Mouse (Mus musculus): ENCODE results near the gene Pttg1ip. TPM values are rescaled to one million over a fixed set of nuclear protein-coding genes. Genes with fewer than 3 reads are reported as not detected.

The Pttg1ip gene
- total RNA-seq, 2 experiments from 2014 or later = 76.9 to 77.5 TPM

GRCm38 (mm10) chr10:77604111-77604510 is 22.6 kb downstream of the Pttg1ip start:
- H3K4me3 ChIP-seq = no peak overlapping the region
- DNase-seq (ENCODE audit: low spot score in 2 of 2) = no peak
- peak; percentile 70 for TF ChIP-seq CTCF (conservative IDR thresholded peaks at IDR 0.05)
- H3K27ac ChIP-seq = no peak overlapping the region

- DNase-seq (ENCODE audit: low spot score in 2 of 2) = no peak
- TF ChIP-seq CTCF (conservative IDR thresholded peaks at IDR 0.05) = no peak
- peak overlapping the region; percentile 99; the same call in 1 of the 2 replicates for H3K27ac ChIP-seq
- H3K4me3 ChIP-seq = no peak overlapping the region
These were observed 23.4 kb downstream of the Pttg1ip start for GRCm38 (mm10) chr10:77604958-77605357.

GRCm38 (mm10) chr10:77605368-77605767 is 23.8 kb downstream of the Pttg1ip start:
- Histone ChIP-seq H3K27ac (peak overlapping the region; percentile 99), H3K4me3 (peak overlapping the region; percentile 63; the same call in 1 of the 2 replicates)
- no peak for DNase-seq (ENCODE audit: low spot score in 2 of 2)
- TF ChIP-seq CTCF (conservative IDR thresholded peaks at IDR 0.05) = peak; percentile 72

- H3K27ac ChIP-seq = peak within 1 kb of the TSS; percentile 99
- no peak for TF ChIP-seq CTCF (conservative IDR thresholded peaks at IDR 0.05)
- DNase-seq (ENCODE audit: low spot score in 2 of 2) = peak; percentile 94
- H3K4me3 ChIP-seq = peak within 1 kb of the TSS; percentile 63
These were observed 24.6 kb downstream of the Pttg1ip start, which contains the start of the genes Sumo3 and Gm49325 for GRCm38 (mm10) chr10:77605908-77606826. Sumo3 (plus strand) TSS chr10:77606097. Gm49325 (plus strand) TSS chr10:77606197.

GRCm38 (mm10) chr10:77606855-77607254 is 25.3 kb downstream of the Pttg1ip start:
- Histone ChIP-seq H3K27ac (peak overlapping the region; percentile 99), H3K4me3 (peak overlapping the region; percentile 63)
- no peak for DNase-seq (ENCODE audit: low spot score in 2 of 2)
- TF ChIP-seq CTCF (conservative IDR thresholded peaks at IDR 0.05) = no peak

- no peak for DNase-seq (ENCODE audit: low spot score in 2 of 2)
- Histone ChIP-seq H3K27ac (peak overlapping the region; percentile 53), H3K4me3 (peak overlapping the region; percentile 63; the same call in 1 of the 2 replicates)
- TF ChIP-seq CTCF (conservative IDR thresholded peaks at IDR 0.05) = no peak
These were observed 25.9 kb downstream of the Pttg1ip start for GRCm38 (mm10) chr10:77607441-77607840.

- DNase-seq (ENCODE audit: low spot score in 2 of 2) = no peak
- no peak for TF ChIP-seq CTCF (conservative IDR thresholded peaks at IDR 0.05)
- Histone ChIP-seq H3K27ac (peak overlapping the region; percentile 85), H3K4me3 (no peak overlapping the region)
These were observed 27.1 kb downstream of the Pttg1ip start for GRCm38 (mm10) chr10:77608589-77608988.

- no peak for DNase-seq (ENCODE audit: low spot score in 2 of 2)
- Histone ChIP-seq H3K4me3 (no peak overlapping the region; the same call in 1 of the 2 replicates), H3K27ac (no peak overlapping the region)
- no peak for TF ChIP-seq CTCF (conservative IDR thresholded peaks at IDR 0.05)
These were observed 28.9 kb downstream of the Pttg1ip start for GRCm38 (mm10) chr10:77610221-77610961.

GRCm38 (mm10) chr10:77613409-77613808 is 31.9 kb downstream of the Pttg1ip start:
- Histone ChIP-seq H3K27ac (peak overlapping the region; percentile 82), H3K4me3 (no peak overlapping the region)
- DNase-seq (ENCODE audit: low spot score in 2 of 2) = no peak
- TF ChIP-seq CTCF (conservative IDR thresholded peaks at IDR 0.05) = no peak

GRCm38 (mm10) chr10:77615647-77616046 is 34.1 kb downstream of the Pttg1ip start:
- H3K4me3 ChIP-seq = no peak overlapping the region
- TF ChIP-seq CTCF (conservative IDR thresholded peaks at IDR 0.05) = no peak
- DNase-seq (ENCODE audit: low spot score in 2 of 2) = no peak
- no peak overlapping the region for H3K27ac ChIP-seq

- no peak overlapping the region for H3K27ac ChIP-seq
- TF ChIP-seq CTCF (conservative IDR thresholded peaks at IDR 0.05) = peak; percentile 34; the same call in 1 of the 2 replicates
- no peak for DNase-seq (ENCODE audit: low spot score in 2 of 2)
- H3K4me3 ChIP-seq = no peak overlapping the region
These were observed 34.6 kb downstream of the Pttg1ip start for GRCm38 (mm10) chr10:77616166-77616565.

GRCm38 (mm10) chr10:77616926-77617325 is 35.4 kb downstream of the Pttg1ip start:
- TF ChIP-seq CTCF (conservative IDR thresholded peaks at IDR 0.05) = no peak
- no peak overlapping the region for H3K27ac ChIP-seq
- no peak overlapping the region for H3K4me3 ChIP-seq
- DNase-seq (ENCODE audit: low spot score in 2 of 2) = no peak

GRCm38 (mm10) chr10:77621546-77621945 is 40.0 kb downstream of the Pttg1ip start:
- peak overlapping the region; percentile 96 for H3K27ac ChIP-seq
- no peak for DNase-seq (ENCODE audit: low spot score in 2 of 2)
- H3K4me3 ChIP-seq = peak overlapping the region; percentile 82
- TF ChIP-seq CTCF (conservative IDR thresholded peaks at IDR 0.05) = no peak

Measured in layer of hippocampus, adult 2 months (tissue).